Mouse (Mus musculus): ENCODE measurements around the gene Gm10647. TPM values are rescaled to one million over a fixed set of nuclear protein-coding genes. Genes with fewer than 3 reads are reported as not detected.

Gene Gm10647
- total RNA-seq, 2 experiments from 2014 or later: 0.35 TPM; not detected in 1

Other genes starting within 250 kb of the Gm10647 start
- gene Usp3, start 203.9 kb upstream of the Gm10647 start, total RNA-seq (2021): 10 to 100 TPM; 12.8 to 15.4 TPM
- under 1 TPM; 0.08 to 0.19 TPM for gene Car12, start 83.4 kb upstream of the Gm10647 start, total RNA-seq (2021)
- gene Aph1b, start 1.5 kb upstream of the Gm10647 start, total RNA-seq (2021): 1 to 10 TPM; 1.6 to 3.1 TPM
- gene Aph1c, start 37.7 kb downstream of the Gm10647 start, total RNA-seq (2021): 1 to 10 TPM in 1 of 2 experiments, under 1 TPM in 1; 0.54 to 1.3 TPM
- gene Rab8b, start 122.6 kb downstream of the Gm10647 start, total RNA-seq (2021): 1 to 10 TPM; 5.0 to 6.1 TPM
- 100 to 1,000 TPM; 198 to 200 TPM for gene Rps27l, start 149.0 kb downstream of the Gm10647 start, total RNA-seq (2021)
- 10 to 100 TPM; 17.8 to 19.5 TPM for gene Lactb, start 178.4 kb downstream of the Gm10647 start, total RNA-seq (2021)